Mouse (Mus musculus) olfactory bulb, adult 2 months (tissue): ENCODE measurements around the gene H2al1b.

ENCODE experiments used
- CTCF ChIP-seq: fragments of 200-500 bp; IDR thresholded peaks from 2 replicates; pipeline ENCODE4 v1.5.1; 2012; ENCODE audit warnings: low read depth, mild to moderate bottlenecking, low read length, moderate library complexity; ENCODE audit not compliant: insufficient read depth
- POLR2A ChIP-seq: fragments of 200-500 bp; IDR thresholded peaks from 2 replicates; pipeline ENCODE4 v1.6.1; 2012; ENCODE audit warnings: mild to moderate bottlenecking, low read depth, low read length, moderate library complexity; ENCODE audit not compliant: insufficient read depth

- no peak for TF ChIP-seq POLR2A
- no peak for TF ChIP-seq CTCF
These were observed 43.5 kb downstream of the H2al1b start for GRCm38 (mm10) chrX:11345762-11346161.
